Mouse (Mus musculus) MN1 (cell line): Measurements from ENCODE around the gene Nmrk2.
"Not testable (repeated sequence)": the region's sequence is repeated elsewhere in the genome, so short reads cannot be mapped to it uniquely, and the experiment has no call there.

Source experiments
- DNase-seq: peaks from one replicate; pipeline ENCODE4 v3.0.0-alpha.2; 2016; ENCODE audit warnings: low spot score

Gene Nmrk2

GRCm38 (mm10) chr10:81183805-81184204, 18.0 kb downstream of the Nmrk2 start, which contains the start of gene 4930442H23Rik:
4930442H23Rik (minus strand) TSS chr10:81183849.
- no peak for DNase-seq

DNA sequence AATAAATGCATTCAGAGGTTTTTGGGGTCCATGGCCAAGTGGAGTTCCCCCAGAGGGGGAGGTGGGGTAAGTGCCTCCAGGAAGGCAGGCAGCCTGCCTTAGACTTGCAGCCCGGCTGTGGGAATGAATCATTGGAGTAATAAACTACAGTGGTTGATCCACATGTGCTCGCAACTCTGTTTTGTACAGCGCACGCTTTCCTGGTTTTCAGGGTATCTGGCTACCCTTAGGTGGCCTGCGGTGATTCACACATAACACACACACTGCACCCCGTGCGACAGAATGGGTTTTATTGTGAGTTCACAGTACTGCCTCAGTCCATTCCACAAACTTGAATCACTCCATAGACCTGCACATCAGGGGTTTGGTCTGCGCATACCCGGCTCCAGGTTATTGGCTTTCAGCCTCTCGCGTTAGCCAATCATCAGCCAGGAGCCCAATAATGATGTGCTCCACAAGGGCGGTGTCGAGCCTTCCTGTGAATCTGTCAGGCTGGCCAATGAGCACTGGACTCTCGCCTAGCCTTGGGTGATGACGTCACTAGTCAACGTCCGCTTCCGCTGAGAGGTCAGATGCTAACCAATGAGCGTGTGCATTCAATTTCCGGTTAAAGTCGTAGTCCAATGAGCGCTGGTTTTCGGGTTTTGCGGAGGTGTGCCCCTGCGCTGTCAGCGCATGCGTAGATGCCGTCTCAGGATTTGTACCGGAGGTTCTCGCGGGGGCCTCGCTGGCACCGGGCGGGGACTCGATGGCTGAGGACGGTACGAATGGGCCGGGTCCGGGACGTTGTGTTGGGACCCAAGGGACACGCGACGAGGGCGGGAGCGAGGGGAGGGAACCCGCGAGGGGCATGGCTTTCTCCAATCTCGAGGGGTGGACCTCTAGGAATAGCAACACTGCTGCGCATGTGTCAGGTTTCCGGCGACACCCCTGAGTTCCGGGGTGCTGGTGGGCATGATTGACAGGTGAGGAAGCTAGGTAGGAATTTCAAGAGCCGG, 19.2 kb downstream of the Nmrk2 start, which contains the start of gene Dapk3:
Dapk3 (plus strand) TSS at position 670 of the 998 bp plus-strand sequence.
- DNase-seq, result peak; percentile 99

DNA sequence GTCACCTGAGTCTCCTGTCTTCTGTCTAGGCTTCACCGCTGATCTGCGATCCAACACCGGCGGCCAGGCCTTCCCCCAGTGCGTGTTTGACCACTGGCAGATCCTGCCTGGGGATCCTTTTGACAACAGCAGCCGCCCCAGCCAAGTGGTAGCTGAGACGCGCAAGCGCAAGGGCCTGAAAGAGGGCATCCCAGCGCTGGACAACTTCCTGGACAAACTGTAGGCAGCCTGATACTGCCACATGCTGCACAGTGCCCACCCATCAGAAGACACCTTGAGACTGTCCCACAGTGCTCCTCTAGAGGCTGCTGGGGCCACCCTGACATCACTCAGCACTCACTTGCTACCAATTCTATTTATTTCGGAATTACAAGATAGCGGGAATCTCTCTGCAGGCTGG, 20.0 kb downstream of the Nmrk2 start:
- not testable (repeated sequence) for DNase-seq

GRCm38 (mm10) chr10:81180946-81181345, 20.9 kb downstream of the Nmrk2 start:
- DNase-seq, result no peak

GRCm38 (mm10) chr10:81179451-81180342, 22.2 kb downstream of the Nmrk2 start:
- no peak for DNase-seq

- no peak for DNase-seq
Observed at GRCm38 (mm10) chr10:81178927-81179326, 22.9 kb downstream of the Nmrk2 start.

DNA sequence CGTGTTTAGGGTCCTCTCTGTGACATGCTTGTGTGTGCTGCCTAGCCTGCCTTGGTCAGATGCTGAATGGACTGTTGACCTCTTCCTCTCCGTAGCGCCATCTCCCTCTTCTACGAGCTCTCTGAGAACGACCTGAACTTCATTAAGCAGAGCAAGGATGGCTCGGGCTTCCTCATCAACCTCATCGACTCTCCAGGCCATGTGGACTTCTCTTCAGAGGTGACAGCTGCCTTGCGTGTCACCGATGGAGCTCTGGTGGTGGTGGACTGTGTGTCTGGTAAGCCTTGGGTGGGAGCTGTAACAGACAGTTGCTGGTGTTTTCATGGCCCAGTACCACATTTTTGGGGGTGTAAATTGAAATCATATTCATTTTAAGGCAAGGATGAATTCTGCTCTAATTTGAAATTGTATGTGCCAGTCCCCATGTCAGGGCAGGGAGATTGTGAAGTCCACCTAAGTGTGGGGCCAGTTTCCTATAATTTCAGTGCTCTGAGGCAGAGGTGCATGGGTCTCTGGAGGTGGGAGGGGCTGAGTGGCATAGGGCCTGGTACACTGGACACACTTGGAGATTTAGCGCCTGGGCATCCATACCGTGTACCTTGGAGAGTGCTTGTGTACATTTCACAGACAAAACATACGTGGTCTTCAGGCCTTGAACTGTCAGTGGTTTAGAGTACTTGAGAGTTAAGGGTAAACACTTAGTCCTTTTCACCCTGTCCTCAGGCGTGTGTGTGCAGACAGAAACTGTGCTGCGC, 23.7 kb downstream of the Nmrk2 start:
- DNase-seq, result peak; percentile 42

DNA sequence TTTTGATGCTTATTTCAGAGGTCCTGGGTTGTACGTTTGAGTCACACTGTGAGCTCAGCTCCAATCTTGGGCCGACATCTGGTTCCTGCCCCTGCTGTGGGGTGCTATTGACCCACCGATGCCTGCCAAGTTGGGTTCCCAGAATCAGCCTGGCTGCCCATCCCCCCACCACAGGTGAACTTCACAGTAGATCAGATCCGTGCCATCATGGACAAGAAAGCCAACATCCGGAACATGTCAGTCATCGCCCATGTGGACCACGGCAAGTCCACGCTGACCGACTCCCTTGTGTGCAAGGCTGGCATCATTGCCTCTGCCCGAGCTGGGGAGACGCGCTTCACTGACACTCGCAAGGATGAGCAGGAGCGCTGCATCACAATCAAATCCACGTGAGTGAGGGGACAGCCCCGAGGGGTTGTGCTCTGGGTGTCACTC, 24.3 kb downstream of the Nmrk2 start:
- DNase-seq, result peak; percentile 63

DNA sequence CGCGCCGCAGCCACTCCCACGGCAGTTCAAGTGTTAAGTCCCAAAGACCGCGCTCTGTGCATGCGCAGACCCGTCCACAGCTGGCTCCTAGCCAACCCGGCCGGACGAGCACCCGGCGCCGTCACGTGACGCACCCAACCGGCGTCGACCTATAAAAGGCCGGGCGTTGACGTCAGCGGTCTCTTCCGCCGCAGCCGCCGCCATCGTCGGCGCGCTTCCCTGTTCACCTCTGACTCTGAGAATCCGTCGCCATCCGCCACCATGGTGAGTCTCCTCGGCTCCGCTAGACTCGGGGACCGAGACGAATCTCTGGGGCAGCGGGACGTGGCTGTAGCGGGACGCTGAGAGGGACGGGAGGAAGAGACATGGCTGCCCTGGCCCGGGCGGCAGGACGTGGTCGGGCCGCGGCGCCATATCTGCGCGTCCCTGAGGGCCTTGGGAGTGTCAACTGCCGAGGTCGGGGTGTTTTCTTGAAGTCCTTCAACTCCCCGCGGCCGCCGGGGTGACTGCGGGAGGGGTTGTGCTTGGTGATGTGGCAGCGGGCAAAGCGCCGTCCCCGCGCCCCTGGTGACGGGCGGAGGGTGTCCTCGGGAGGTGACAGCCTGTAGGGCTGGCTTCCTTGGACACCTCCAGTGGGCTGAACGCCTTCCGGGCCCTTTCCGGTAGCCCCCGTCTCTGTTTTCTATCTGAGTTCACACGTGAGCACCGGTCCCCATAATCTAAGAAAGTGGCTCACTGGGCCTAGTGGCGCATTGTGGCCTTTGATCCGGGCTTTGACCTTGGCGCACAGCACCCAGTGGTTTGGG, 25.2 kb downstream of the Nmrk2 start, which contains the start of gene Eef2:
Eef2 (plus strand) TSS at position 166 of the 806 bp plus-strand sequence.
- peak; percentile 99 for DNase-seq

- no peak for DNase-seq
Observed at GRCm38 (mm10) chr10:81175936-81176465, 25.9 kb downstream of the Nmrk2 start.

DNA sequence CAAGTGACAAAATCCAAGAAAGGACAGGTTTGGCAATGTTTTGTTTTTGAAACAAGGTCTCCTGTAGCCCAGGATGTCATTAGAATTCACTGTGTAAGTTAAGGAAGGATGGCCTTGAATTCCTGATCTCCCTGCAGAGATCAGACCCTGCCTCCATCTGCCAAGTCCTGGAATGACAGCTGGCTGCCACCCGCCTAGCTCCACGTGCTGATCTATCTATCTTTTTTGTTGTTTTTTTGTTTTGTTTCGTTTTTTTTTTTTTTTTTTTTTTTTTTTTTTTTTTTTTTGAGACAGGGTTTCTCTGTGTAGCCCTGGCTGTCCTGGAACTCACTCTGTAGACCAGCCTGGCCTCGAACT, 26.5 kb downstream of the Nmrk2 start:
- not testable (repeated sequence) for DNase-seq

DNA sequence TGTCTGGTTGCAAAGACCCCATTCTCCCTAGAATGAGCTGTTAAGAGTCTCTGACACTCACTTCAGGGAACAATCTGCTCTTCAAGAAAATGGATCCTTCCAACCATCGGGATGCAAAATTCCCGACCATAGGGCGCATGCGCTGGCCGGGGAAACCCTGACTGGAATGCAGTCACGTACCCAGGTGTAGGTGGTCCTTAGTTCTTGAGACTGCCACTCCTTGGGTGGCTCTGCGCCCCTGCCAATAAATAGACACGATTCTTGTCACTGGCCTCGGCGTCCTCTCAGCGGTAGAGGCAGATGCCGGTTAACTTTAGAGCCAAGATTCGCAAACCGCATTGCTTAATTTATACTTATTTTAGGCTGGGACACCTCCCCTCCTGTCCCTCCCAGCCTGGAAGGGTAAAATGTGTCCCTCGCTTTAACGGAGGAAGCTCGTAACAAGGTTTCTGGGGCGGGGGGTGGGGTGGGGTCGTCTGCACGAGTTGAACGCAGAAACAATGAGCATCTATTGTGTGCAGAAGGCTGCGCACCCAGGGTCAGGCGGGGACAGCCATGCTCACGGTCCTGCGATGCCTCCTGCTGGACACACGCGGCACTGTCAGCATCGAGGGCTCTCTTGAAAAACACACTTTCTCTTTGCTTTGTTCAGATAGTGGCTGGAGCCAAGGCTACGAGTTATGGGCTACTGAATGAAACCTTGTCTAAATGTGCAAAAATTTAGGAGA, 27.1 kb downstream of the Nmrk2 start:
- peak; percentile 94 for DNase-seq

DNA sequence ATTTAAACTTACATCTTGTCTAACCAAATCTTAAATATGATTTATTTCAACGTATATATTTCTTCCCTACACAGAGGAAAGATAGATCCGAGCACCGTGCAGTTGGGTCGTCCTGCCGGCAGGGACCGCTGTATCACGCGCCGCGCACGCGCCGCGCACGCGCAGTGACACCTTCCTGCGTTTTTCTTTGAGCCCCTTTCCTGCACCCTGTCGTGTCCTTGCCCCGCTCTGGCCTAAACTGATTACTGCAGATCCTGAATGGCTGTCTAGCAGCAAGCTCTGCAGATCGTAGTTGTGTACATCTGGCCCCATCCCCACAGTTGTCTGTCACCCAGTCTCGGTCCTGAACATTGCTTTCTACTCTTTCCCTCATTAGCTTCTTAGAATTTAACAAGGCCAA, 28.7 kb downstream of the Nmrk2 start:
- DNase-seq, result no peak

GRCm38 (mm10) chr10:81169411-81169900, 32.4 kb downstream of the Nmrk2 start:
- DNase-seq, result peak; percentile 61

GRCm38 (mm10) chr10:81168521-81169244, 33.2 kb downstream of the Nmrk2 start:
- peak; percentile 87 for DNase-seq

DNA sequence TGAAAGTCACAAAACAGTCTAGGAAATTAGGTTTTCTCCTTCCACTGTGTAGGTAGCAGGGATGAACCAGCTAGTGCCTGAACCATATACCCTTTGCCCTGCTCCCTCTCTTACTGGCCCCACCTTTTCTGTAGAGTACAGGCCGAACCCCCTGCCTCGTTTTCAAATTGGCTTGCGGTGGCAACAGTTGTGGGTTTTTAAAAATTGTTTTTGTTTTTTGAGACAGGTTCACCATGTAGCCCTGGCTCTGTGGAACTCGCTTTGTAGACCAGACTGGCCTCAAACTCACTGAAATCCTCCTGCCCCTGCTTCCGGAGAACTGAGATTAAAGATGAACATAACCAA, 33.8 kb downstream of the Nmrk2 start:
- no peak for DNase-seq

- peak; percentile 100 for DNase-seq
Observed at GRCm38 (mm10) chr10:81167200-81168086, 34.4 kb downstream of the Nmrk2 start, which contains the start of gene Pias4. Pias4 (minus strand) TSS chr10:81167923.

GRCm38 (mm10) chr10:81165118-81165517, 36.7 kb downstream of the Nmrk2 start:
- no peak for DNase-seq
